Mouse (Mus musculus) embryonic facial prominence, embryonic 13.5 days (tissue): ENCODE results near the gene Plppr3. TPM values are rescaled to one million over a fixed set of nuclear protein-coding genes. Genes with fewer than 3 reads are reported as not detected.

Source experiments
- ATAC-seq: fragments of 200-750 bp; cut with Nextera tagmentation; 2 replicates; pipeline ENCODE4 v1.8.0; 2017; ENCODE audit warnings: low read depth; ENCODE audit not compliant: insufficient number of reproducible peaks, insufficient read depth, low FRiP score, low TSS enrichment
- H3K27ac ChIP-seq: fragments of 300-500 bp; sonication (generic); 2 replicates; pipeline ENCODE4 v1.5.1; 2015; ENCODE audit warnings: moderate library complexity, mild to moderate bottlenecking, inconsistent platforms
- H3K27me3 ChIP-seq: fragments of 300-500 bp; sonication (generic); 2 replicates; pipeline ENCODE4 v1.6.1; 2015; ENCODE audit warnings: mild to moderate bottlenecking, inconsistent platforms
- H3K36me3 ChIP-seq: fragments of 300-500 bp; sonication (generic); 2 replicates; pipeline ENCODE4 v1.6.1; 2015; ENCODE audit warnings: mild to moderate bottlenecking, inconsistent platforms
- H3K4me1 ChIP-seq: fragments of 300-500 bp; sonication (generic); 2 replicates; pipeline ENCODE4 v1.6.1; 2015; ENCODE audit warnings: inconsistent platforms
- H3K4me2 ChIP-seq: fragments of 300-500 bp; sonication (generic); 2 replicates; pipeline ENCODE4 v1.6.1; 2015; ENCODE audit warnings: moderate library complexity, mild to moderate bottlenecking, inconsistent platforms
- H3K4me3 ChIP-seq: fragments of 300-500 bp; sonication (generic); 2 replicates; pipeline ENCODE4 v1.5.1; 2015; ENCODE audit warnings: mild to moderate bottlenecking, inconsistent platforms
- H3K9ac ChIP-seq: fragments of 300-500 bp; sonication (generic); 2 replicates; pipeline ENCODE4 v1.6.1; 2015; ENCODE audit warnings: mild to moderate bottlenecking, inconsistent platforms
- H3K9me3 ChIP-seq: fragments of 300-500 bp; sonication (generic); 2 replicates; pipeline ENCODE4 v1.6.1; 2016; ENCODE audit warnings: inconsistent platforms
- WGBS: fragments of 180-500 bp; shearing (Covaris S2); methylation state at CpG from one replicate; pipeline ENCODE4 v1.1.7; 2015; ENCODE audit warnings: mixed read lengths; 5-methylcytosine and 5-hydroxymethylcytosine counted together
- polyA plus RNA-seq: library from polyadenylated mRNA; unstranded; fragments of >200 nt; fragmentation: Nextera tagmentation; extraction: Ambion mirVana; gene quantifications from 2 replicates; pipeline ENCODE4 v1.2.1, GENCODE M21; 2015

The Plppr3 gene
- polyA plus RNA-seq, 1 experiment from 2014 or later, result 138 TPM

GRCm38 (mm10) chr10:79881981-79882380, 7.5 kb upstream of the Plppr3 start:
- Histone ChIP-seq H3K27me3 (peaks cover 12% of the 10 kb centered on the region), H3K36me3 (no peaks in the 10 kb centered on the region), H3K9me3 (no peaks in the 10 kb centered on the region), H3K4me3 (peak overlapping the region; percentile 28), H3K4me2 (peak overlapping the region; percentile 57), H3K9ac (peak overlapping the region; percentile 61), H3K27ac (no peak overlapping the region), H3K4me1 (peaks cover 33% of the 10 kb centered on the region)
- WGBS, result 6% methylated on average over 22 of the region's 22 CpGs
- 0 out of 2 replicates have a peak, but pooled peaks have one; percentile 12 for ATAC-seq

- Histone ChIP-seq H3K4me3 (no peak overlapping the region), H3K9me3 (no peaks in the 10 kb centered on the region), H3K4me2 (0 out of 2 replicates have a peak overlapping the region, but pooled peaks have one; percentile 0), H3K4me1 (peaks cover 33% of the 10 kb centered on the region), H3K36me3 (no peaks in the 10 kb centered on the region), H3K27ac (no peak overlapping the region), H3K27me3 (peaks cover 12% of the 10 kb centered on the region), H3K9ac (no peak overlapping the region)
- 17% methylated on average over 9 of the region's 9 CpGs for WGBS
- ATAC-seq, result no peak
Observed at GRCm38 (mm10) chr10:79880721-79881120, 6.3 kb upstream of the Plppr3 start.

DNA sequence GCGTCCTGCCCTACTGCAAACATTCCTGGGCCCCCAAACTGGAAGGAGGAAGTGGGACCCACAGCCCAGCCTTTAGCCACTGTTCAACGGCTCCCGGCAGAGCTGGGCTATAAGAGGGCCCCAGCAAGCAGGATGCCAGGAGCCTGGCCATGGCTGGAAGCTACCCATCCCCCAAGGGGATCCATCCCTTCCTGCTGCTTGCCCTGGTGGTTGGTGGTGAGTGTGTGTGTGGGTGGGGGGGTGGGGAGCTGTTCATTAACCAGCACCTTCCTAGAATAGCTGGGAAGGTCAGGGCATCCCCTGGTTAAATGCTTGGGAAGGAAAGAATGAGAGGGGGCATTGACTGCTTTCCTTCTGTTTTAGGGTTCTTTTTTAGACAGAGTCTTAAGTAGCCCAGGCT, 5.1 kb upstream of the Plppr3 start:
- Histone ChIP-seq H3K4me1 (peaks cover 41% of the 10 kb centered on the region), H3K27ac (no peak overlapping the region), H3K9ac (no peak overlapping the region), H3K4me3 (no peak overlapping the region), H3K27me3 (peaks cover 12% of the 10 kb centered on the region), H3K36me3 (no peaks in the 10 kb centered on the region), H3K9me3 (no peaks in the 10 kb centered on the region), H3K4me2 (no peak overlapping the region)
- 39% methylated on average over 3 of the region's 3 CpGs for WGBS
- no peak for ATAC-seq

GRCm38 (mm10) chr10:79877757-79878156, 3.3 kb upstream of the Plppr3 start:
- Histone ChIP-seq H3K27me3 (peaks cover 8% of the 10 kb centered on the region), H3K4me2 (no peak overlapping the region), H3K4me3 (no peak overlapping the region), H3K36me3 (no peaks in the 10 kb centered on the region), H3K4me1 (peaks cover 35% of the 10 kb centered on the region), H3K9ac (no peak overlapping the region), H3K9me3 (no peaks in the 10 kb centered on the region), H3K27ac (no peak overlapping the region)
- no peak for ATAC-seq
- WGBS, result 37% methylated on average over 12 of the region's 12 CpGs

- WGBS, result 43% methylated on average over 1 of the region's 1 CpGs
- peaks cover 2% of the 10 kb centered on the region for H3K27me3 ChIP-seq
- no peak for ATAC-seq
- no peak overlapping the region for H3K27ac ChIP-seq
- no peak overlapping the region for H3K4me3 ChIP-seq
- H3K9ac ChIP-seq, result no peak overlapping the region
- no peaks in the 10 kb centered on the region for H3K9me3 ChIP-seq
- peaks cover 33% of the 10 kb centered on the region for H3K4me1 ChIP-seq
- no peaks in the 10 kb centered on the region for H3K36me3 ChIP-seq
- no peak overlapping the region for H3K4me2 ChIP-seq
Observed at GRCm38 (mm10) chr10:79877174-79877573, 2.7 kb upstream of the Plppr3 start.

DNA sequence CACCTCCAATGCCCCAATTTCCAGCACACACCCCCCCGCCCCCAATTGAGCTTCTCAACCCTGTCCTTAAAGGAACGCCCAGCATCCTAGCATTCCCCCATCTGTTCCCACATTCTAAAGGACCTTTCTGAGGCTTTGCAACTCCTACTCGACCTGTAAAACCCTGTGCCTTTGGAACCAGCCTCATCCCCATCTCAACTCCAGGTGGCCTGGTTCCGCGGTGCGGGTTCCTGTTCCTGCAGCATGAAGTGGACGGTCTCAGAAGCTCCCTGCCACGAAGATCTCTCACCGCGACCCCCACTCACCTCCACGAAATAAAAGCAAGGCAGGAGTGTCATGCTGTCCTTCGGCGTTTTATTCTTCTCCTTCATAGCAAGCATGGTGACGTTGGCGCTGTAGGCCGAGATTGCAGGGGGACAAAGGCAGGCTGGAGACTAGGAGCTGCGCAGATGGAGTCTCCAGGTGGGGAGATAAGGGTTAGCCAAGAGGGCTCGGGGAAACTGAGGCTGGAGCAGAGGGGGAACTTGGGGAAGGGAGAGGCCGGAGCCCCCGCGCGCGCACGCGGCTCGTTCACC, 632 bp downstream of the Plppr3 start:
- Histone ChIP-seq H3K4me2 (peak overlapping the region; percentile 75), H3K9ac (peak overlapping the region; percentile 93), H3K4me3 (peak overlapping the region; percentile 79), H3K9me3 (no peaks in the 10 kb centered on the region), H3K4me1 (peaks cover 27% of the 10 kb centered on the region), H3K27me3 (no peaks in the 10 kb centered on the region), H3K27ac (peak overlapping the region; percentile 83), H3K36me3 (peaks cover 30% of the 10 kb centered on the region)
- WGBS, result 2% methylated on average over 26 of the region's 26 CpGs
- ATAC-seq, result no peak

- H3K4me2 ChIP-seq, result peak overlapping the region; percentile 75
- H3K4me1 ChIP-seq, result peaks cover 27% of the 10 kb centered on the region
- WGBS, result 3% methylated on average over 6 of the region's 6 CpGs
- no peaks in the 10 kb centered on the region for H3K9me3 ChIP-seq
- H3K9ac ChIP-seq, result peak overlapping the region; percentile 93
- H3K27me3 ChIP-seq, result no peaks in the 10 kb centered on the region
- peak overlapping the region; percentile 79 for H3K4me3 ChIP-seq
- H3K36me3 ChIP-seq, result peaks cover 33% of the 10 kb centered on the region
- H3K27ac ChIP-seq, result peak overlapping the region; percentile 83
- no peak for ATAC-seq
Observed at GRCm38 (mm10) chr10:79873313-79873712, 1.1 kb downstream of the Plppr3 start.

DNA sequence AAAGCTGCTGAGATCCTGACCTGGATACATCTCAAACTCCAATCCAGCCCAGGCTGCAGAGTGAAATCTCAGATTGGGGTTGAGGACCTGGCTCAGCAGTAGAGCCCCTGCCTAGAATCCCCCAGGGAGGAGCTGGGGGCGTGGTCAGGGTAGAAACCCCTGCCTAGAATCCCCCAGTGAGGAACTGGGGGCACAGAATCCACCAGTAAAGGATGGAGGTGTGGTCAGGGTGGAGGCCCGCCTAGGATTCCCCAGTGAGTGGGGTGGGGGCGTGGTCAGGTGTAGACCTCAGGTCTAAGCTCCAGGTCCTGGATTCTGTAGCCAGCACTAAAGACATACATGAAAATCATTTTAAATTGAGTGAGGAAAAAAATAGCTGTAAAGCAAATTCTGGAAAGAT, 1.6 kb downstream of the Plppr3 start:
- Histone ChIP-seq H3K9me3 (no peaks in the 10 kb centered on the region), H3K4me2 (peak overlapping the region; percentile 75), H3K4me3 (peak overlapping the region; percentile 79), H3K36me3 (peaks cover 33% of the 10 kb centered on the region), H3K27ac (peak overlapping the region; percentile 83; the same call in 1 of the 2 replicates), H3K9ac (peak overlapping the region; percentile 93), H3K4me1 (peaks cover 27% of the 10 kb centered on the region), H3K27me3 (no peaks in the 10 kb centered on the region)
- 36% methylated on average over 3 of the region's 3 CpGs for WGBS
- no peak for ATAC-seq

DNA sequence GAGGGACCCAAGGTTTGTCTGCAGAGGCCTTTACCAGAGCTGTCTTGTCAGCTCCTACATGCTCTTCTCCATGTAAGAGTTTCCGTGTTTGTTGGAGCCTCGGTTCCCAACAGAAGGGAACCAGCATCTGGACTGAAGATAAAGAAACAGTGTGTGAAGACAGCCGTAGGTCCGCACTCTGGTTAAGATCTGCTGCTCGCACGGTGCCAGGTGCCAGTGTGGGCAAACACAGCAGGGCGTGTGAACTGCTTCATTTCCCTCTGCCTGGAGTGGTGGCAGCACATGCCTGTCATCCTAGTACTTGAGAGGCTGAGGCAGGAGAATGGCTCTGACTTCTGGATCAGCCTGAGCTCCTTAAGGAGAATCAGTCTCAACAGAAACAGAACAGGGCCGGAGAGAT, 2.6 kb downstream of the Plppr3 start:
- WGBS, result 96% methylated on average over 8 of the region's 8 CpGs
- H3K27me3 ChIP-seq, result no peaks in the 10 kb centered on the region
- no peak overlapping the region for H3K4me3 ChIP-seq
- no peak overlapping the region for H3K27ac ChIP-seq
- no peak overlapping the region for H3K4me2 ChIP-seq
- H3K4me1 ChIP-seq, result peaks cover 23% of the 10 kb centered on the region
- 0 out of 2 replicates have a peak overlapping the region, but pooled peaks have one; percentile 11 for H3K9ac ChIP-seq
- ATAC-seq, result no peak
- H3K9me3 ChIP-seq, result no peaks in the 10 kb centered on the region
- peaks cover 40% of the 10 kb centered on the region for H3K36me3 ChIP-seq

DNA sequence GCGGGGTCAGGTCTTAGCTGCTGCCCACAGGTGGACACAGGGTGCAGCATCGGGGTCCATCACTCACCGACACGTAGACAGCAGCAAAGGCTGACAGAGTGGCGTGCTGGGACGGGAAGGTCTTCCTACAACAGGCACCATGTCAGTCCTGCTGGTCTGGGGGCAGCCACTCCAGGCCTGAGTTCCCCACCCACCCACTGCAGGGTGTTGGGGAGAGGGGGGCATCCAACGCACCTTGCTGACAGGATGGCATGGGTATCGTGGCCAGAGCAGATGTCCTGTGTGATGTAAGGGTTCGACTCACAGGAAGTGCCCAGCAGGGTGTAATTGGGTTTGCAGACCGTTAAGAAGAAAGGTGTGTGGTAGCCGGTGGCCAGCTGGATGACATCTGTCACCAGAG, 7.8 kb downstream of the Plppr3 start:
- 0 out of 2 replicates have a peak overlapping the region, but pooled peaks have one; percentile 1 for H3K4me3 ChIP-seq
- no peak overlapping the region for H3K9ac ChIP-seq
- peaks cover 84% of the 10 kb centered on the region for H3K36me3 ChIP-seq
- H3K27me3 ChIP-seq, result no peaks in the 10 kb centered on the region
- H3K4me1 ChIP-seq, result peaks cover 10% of the 10 kb centered on the region; the same call in 1 of the 2 replicates
- no peak overlapping the region for H3K4me2 ChIP-seq
- no peak for ATAC-seq
- H3K9me3 ChIP-seq, result no peaks in the 10 kb centered on the region
- H3K27ac ChIP-seq, result no peak overlapping the region
- 83% methylated on average over 11 of the region's 11 CpGs for WGBS

DNA sequence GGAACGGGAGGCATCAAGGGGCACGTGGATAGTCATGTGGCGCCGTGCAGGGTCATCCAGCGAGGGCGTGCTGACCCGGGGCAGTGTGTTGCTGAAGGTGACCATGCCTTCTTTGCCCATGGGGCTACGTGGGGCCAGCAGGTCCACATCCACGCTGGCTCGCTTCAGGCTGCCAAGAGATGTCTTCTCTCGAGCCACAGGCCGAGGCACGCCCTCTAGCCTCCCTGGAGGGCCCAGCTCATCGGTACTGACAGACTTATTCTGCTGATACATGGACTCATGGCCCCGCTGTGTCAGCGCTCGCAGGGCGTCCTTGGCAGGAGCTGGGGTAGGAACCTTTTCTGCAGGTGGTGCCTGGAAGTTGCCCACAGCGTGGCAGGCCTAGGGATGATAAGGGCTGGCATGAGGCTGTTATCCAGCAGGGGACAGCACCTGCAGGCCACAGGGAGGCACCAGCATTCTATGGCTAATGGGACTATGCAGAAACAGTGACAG, 8.6 kb downstream of the Plppr3 start:
- H3K27me3 ChIP-seq, result no peaks in the 10 kb centered on the region
- WGBS, result 71% methylated on average over 19 of the region's 19 CpGs
- no peak for ATAC-seq
- peak overlapping the region; percentile 27; the same call in 1 of the 2 replicates for H3K9ac ChIP-seq
- peaks cover 84% of the 10 kb centered on the region for H3K36me3 ChIP-seq
- 0 out of 2 replicates have a peak overlapping the region, but pooled peaks have one; percentile 1 for H3K4me3 ChIP-seq
- H3K4me2 ChIP-seq, result no peak overlapping the region
- peaks cover 13% of the 10 kb centered on the region for H3K4me1 ChIP-seq
- no peaks in the 10 kb centered on the region for H3K9me3 ChIP-seq
- peak overlapping the region; percentile 11; the same call in 1 of the 2 replicates for H3K27ac ChIP-seq

DNA sequence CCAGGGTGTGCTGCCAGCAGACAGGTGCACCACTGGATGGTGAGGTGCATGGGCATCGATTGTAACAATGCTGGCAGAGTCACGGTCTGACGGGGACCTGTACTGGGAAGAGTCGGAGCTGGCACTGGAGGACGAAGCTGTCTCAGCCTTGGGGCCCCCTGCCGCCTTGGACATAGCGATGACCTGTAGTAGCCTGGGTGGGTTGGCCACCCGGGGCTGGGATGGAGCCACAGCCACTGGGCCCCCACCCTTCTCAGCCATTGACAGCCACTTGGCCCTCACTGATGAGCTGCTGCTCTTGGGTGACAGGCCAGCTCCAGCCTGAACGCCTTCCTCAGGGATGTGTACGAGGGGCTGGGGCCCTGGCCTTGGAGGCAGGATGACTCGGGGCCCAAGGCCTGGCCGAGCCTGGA, 9.2 kb downstream of the Plppr3 start:
- no peaks in the 10 kb centered on the region for H3K27me3 ChIP-seq
- 68% methylated on average over 12 of the region's 12 CpGs for whole genome bisulfite sequencing
- 0 out of 2 replicates have a peak overlapping the region, but pooled peaks have one; percentile 1 for H3K4me3 ChIP-seq
- no peak overlapping the region; the same call in 1 of the 2 replicates for H3K9ac ChIP-seq
- H3K27ac ChIP-seq, result peak overlapping the region; percentile 69; the same call in 1 of the 2 replicates
- H3K9me3 ChIP-seq, result no peaks in the 10 kb centered on the region
- H3K4me2 ChIP-seq, result no peak overlapping the region
- ATAC-seq, result 0 out of 2 replicates have a peak, but pooled peaks have one; percentile 11
- peaks cover 86% of the 10 kb centered on the region for H3K36me3 ChIP-seq
- H3K4me1 ChIP-seq, result peaks cover 19% of the 10 kb centered on the region
